Mouse (Mus musculus) urinary bladder, postnatal 14 days (tissue): ENCODE measurements around the gene Bcas3.

Experiments used
- DNase-seq: peaks from one replicate; pipeline ENCODE4 v3.0.0; 2021; ENCODE audit warnings: low spot score

Gene Bcas3

DNA sequence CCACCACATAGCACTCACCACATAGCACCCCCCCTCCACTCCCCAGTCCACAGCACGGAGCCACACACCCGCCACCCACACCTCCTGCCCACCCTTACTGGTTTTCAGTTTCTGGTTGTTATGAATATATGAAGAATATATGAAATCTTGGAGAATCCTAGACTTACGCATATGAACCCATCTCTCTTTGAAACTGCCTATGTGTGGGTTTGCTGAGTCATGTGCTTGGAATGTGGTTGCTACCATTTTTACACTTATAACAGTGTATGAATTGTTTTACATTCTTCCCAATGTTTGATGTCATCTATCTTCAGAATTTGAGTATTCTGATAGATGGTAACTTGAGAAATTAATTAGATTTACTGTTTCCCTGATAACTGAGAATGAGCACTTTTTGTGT lies 26.1 kb downstream of the Bcas3 start:
- no peak for DNase-seq

DNA sequence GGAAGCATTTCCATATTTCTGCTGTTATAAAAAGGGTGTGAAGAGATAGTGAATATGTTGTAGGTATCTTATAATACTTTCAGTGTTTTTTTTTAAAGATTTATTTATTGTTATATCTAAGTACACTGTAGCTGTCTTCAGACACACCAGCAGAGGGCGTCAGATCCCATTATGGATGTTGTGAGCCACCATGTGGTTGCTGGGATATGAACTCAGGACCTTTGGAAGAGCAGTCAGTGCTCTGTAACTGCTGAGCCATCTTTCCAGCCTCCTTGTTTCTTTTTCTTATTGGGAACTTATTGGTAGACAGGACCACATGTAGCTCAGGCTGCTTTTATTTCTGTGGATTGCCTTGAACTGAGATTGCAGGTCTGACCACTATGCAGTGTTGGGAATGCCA lies 27.1 kb downstream of the Bcas3 start:
- no peak for DNase-seq

- peak; percentile 74 for DNase-seq
Measured at GRCm38 (mm10) chr11:85382055-85382454, 29.1 kb downstream of the Bcas3 start.

DNA sequence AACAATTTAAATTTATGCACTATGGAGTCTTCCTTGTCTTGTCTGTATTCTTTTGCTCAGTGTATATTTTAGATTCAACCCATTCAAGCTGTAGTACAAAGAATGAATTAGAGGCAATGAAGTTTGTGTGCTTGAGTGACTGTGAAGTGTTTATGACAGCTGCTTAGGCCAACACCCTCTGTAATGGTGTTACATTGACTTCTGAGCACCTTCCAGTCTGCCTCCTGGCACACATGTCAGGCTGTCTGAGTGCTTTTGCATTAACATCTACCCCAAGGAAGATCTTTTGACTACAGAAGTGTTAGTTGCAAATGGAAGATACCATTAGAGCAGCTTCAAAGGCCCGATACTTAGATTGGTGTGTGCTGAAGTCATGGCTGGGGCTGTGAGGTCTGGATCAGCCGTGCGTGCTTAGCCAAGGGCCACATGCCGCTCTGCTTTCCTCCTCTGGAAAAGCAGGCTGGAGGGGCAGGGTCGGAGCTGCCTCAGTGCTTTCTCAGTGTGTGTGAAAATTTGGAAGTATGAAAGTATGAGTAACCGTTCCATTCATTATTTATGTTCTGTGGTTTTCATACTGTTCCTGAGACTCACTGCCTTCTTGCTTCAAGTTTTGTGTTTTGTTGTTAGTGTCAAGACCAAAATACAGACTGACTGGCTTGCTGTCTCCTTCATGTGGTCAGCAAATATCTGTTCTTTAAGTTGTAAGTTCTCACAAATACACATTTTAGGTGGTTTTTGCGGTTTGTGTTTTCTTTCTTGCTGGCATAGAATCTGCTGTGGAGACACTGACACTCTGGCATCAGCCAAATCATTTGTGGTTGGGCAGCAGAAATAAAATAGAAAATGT lies 31.2 kb downstream of the Bcas3 start:
- no peak for DNase-seq

DNA sequence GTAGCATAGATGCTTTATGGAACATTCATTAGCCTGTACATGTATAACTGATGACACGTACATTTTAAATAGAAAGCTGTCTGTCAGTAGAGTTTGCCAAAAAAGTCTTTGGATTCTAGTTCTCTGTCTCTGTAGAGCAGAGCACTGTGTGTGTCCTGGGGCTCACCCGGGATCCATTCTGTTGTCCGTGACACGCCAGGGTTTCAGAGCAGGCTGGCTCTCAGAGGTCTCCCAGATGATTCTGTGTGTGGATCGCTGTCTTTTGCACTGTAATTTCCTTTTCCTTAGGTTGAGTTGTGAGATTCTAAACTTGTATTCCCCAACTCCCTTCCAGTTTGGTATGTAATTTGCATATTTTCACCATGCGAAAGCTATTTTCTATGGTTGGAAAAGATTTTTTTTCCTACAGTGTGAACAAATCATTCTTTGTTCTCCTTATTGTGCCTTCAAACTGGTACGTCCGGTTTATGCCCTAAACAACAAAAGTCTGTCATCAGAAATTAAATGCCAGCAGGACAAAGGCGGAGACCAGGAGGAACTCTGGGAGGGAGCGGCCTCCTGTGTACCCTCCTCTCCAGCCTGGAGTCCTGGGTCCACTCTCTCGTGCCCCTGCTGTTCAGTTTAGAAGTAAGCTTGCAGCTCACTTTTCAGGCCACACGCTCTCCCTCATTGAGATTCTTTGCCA lies 39.4 kb downstream of the Bcas3 start:
- peak; percentile 51 for DNase-seq

DNA sequence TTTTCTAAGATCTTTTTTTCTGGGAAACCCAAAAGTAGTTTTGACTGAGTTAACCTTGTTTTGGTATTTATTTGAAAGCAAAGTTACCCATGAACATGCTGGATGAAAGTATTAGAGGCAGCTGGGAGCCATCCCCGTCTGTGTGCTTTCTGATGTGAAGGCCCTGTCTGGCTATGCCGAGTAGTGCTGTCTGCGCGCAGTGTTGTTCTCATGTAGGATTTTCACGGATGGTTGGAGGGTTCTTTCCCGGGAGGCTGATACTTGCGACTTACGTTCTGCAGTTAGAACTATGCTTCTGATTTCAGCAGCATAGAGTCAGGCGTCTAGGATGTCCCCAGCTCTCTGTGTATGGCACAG lies 39.9 kb downstream of the Bcas3 start:
- no peak for DNase-seq

DNA sequence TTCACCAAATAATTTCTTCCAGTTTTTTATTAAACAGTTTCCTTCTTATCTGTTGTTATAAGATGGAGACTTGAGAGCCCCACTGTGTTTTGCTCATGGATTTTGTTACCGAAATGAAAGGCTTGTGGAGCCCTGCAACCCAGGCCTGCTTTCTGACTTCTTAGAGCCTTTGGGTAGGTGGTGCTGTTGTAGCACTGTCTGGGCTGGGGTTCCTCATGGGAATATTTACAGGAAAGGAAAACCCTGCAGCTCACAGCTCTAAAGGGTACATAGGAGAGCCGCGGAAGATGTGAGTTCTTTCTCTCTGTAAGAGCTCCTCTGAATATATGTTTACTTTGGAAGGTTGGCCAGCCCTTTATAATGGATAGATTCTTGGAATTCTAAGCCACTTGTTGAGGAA lies 41.0 kb downstream of the Bcas3 start:
- DNase-seq, result peak; percentile 13

GRCm38 (mm10) chr11:85395361-85395760 lies 42.4 kb downstream of the Bcas3 start:
- DNase-seq, result no peak

DNA sequence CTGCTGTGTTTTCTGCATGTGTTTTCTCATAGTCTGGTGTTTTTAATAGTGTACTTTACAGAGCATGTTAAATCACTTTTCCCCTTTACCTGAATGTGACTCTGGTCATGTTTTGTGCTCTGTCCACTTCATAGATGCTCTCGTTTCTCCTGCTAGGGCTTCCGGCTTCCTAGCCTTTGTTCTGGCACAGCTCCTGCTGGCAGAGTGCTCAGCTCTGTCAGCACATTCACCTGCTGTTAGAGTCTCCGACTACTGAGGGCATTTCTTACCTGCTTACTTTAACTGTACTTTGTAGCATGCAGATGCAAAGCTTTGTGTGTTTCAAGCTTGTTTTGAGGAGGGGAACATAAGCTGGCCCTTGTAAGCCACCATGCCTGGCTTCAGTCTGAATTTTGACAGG lies 53.6 kb downstream of the Bcas3 start:
- peak; percentile 29 for DNase-seq

- DNase-seq, result no peak
Measured at GRCm38 (mm10) chr11:85407700-85408099, 54.7 kb downstream of the Bcas3 start.

- DNase-seq, result no peak
Measured at GRCm38 (mm10) chr11:85412319-85412718, 59.4 kb downstream of the Bcas3 start.

DNA sequence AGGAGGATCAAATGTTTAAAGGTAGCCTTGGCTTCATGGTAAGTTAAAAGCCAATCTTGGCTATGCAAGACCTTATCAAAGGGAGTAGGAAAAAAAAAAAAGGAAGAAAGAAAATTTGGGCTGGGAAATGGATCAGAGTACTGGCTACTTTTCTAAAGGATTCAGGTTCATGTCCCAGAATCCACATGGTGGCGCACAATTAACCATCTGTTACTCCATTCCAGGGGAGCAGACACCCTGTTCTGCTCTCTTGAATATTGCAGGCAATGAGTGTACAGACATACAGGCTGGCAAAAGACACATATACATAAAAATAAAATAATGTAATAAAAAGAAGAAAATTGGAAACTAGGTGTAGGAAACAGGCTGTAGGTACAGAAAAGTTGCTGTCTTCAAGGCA lies 61.5 kb downstream of the Bcas3 start:
- DNase-seq, result no peak

DNA sequence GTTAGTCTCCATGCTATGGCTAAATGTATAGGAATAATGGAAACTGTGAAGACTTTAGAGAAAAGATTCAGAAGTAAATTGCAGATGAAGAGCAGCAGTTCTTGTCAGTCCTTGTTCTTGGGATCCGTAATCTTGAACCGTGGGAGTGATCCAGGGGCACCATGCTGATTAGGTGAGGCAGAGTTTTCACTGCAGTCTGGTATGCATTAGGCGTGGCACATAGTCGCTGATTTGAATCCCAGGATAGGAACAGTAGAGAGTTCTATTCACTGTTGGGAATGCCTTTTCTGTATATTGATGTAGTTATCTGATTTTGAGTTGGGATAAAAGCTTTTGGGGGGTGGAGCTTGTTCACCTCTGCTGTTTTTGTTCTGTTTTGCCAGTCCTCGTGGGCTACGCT lies 74.4 kb downstream of the Bcas3 start:
- no peak for DNase-seq

GRCm38 (mm10) chr11:85428227-85428626 lies 75.3 kb downstream of the Bcas3 start:
- peak; percentile 24 for DNase-seq

DNA sequence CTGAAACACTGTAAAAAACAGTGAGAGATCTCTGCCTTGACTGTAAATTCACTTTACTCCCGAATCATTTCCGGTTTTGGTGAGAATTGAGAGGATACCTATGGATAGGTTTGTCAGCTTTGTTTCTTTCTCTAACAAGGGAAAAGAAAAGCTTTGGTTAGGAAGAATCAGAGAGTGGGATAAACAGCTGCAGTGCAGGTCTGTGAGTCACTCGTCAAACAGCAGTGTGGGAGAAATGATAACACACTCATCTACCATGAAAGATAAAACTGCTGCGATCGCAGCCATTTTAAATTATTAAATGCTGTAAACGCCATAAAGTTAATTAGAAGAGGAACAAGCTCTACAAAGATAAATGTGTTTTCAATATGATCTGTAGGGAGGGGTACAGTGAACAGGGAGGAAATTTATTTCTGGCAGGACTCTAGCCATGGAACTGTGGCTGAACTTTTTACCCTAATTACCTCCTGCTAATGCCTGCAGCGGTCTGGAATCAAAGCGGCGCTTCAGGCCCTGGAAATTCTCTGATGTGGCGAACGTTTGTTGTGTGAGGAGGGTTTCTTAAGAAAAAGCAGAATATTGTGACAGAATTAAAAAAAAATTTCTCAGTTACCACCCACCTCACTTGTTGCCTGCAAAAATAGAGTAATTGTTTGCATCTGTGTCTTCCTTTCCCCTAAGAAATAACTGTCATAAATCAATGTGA lies 77.9 kb downstream of the Bcas3 start:
- DNase-seq, result no peak

- DNase-seq, result no peak
Measured at GRCm38 (mm10) chr11:85447375-85447774, 94.4 kb downstream of the Bcas3 start.

- no peak for DNase-seq
Measured at GRCm38 (mm10) chr11:85453598-85454304, 100.8 kb downstream of the Bcas3 start.

- no peak for DNase-seq
Measured at GRCm38 (mm10) chr11:85454305-85454682, 101.3 kb downstream of the Bcas3 start.

- no peak for DNase-seq
Measured at GRCm38 (mm10) chr11:85461536-85461935, 108.6 kb downstream of the Bcas3 start.

DNA sequence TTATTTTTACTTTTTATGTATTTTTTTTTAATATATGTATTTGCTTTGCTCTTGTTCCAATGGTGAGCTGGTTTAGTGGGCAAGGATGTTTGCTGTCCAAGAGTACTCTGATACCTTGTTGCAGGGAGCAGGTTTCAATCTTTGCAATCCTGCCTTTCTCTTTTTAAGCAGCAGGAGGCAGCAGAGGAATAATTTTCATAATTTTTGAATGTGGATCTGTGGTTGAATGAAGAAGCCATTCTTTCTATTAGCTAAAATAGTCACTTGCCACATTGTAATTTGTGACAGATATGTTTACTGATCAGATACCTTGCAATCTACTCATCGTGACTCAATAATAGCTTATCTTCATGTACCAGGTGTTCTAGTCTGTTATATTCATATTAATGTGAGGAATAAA lies 116.6 kb downstream of the Bcas3 start:
- DNase-seq, result peak; percentile 57

- DNase-seq, result no peak
Measured at GRCm38 (mm10) chr11:85470508-85470907, 117.5 kb downstream of the Bcas3 start.

GRCm38 (mm10) chr11:85474326-85474725 lies 121.4 kb downstream of the Bcas3 start:
- DNase-seq, result no peak
